Mouse (Mus musculus): ENCODE results near the gene Oser1.

- peak; percentile 98 for TF ChIP-seq CTCF (conservative IDR thresholded peaks at IDR 0.05; ENCODE audit: low read length)
- TF ChIP-seq NANOG (IDR thresholded peaks at IDR 0.05; ENCODE audit: borderline replicate concordance, low read length) = no peak
- TF ChIP-seq POU5F1 (IDR thresholded peaks at IDR 0.05; ENCODE audit: borderline replicate concordance, low read length) = no peak
These were observed 48.0 kb upstream of the Oser1 start, which contains the start of gene Fitm2 for GRCm38 (mm10) chr2:163472466-163472851.

All from E14TG2a.4 (cell line).